Mouse (Mus musculus): Measurements from ENCODE around the gene Pde8a. TPM values are rescaled to one million over a fixed set of nuclear protein-coding genes. Genes with fewer than 3 reads are reported as not detected.

Pde8a gene
- polyA plus RNA-seq, 1 experiment from 2014 or later, result 3.0 TPM

DNA sequence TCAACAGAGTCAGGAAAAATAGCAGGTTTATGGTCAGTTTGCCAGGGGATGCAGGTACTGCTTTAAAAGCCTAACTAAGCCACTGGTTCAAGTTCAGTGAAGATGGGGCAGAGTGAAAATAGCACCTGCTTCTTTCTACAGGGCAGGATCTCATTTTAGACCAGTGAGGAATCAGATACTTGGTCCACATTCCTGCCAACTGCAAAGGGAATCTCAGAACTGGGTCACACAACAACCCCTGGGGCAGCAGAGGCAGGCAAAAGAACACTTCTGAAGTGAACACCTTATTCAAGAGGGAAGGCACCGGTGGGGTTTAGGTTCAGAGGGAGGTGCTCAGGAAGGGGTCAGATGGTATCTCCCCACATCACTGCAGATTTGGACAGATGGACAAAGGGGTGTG, 143.0 kb downstream of the Pde8a start:
- ATAC-seq (ENCODE audit: low FRiP score) (no peak), DNase-seq (ENCODE audit: low spot score, missing footprints) (no peak)
- 89% methylated on average over 1 of the region's 1 CpGs for WGBS
- no peaks in the 10 kb centered on the region for H3K27me3 ChIP-seq (ENCODE audit: control insufficient read depth, insufficient read depth, low read length)
- no peaks in the 10 kb centered on the region for H3K36me3 ChIP-seq (ENCODE audit: control insufficient read depth, insufficient read depth, low read length)
- no peak overlapping the region for H3K9ac ChIP-seq (ENCODE audit: low read length)
- H3K4me2 ChIP-seq, result no peak overlapping the region
- H3K9me3 ChIP-seq (ENCODE audit: control insufficient read depth, low read length), result no peaks in the 10 kb centered on the region
- no peak overlapping the region for H3K27ac ChIP-seq (ENCODE audit: low read depth, low read length)
- no peaks in the 10 kb centered on the region for H3K4me1 ChIP-seq (ENCODE audit: control insufficient read depth, insufficient read depth, low read length)
- H3K4me3 ChIP-seq (ENCODE audit: low read depth, low read length), result no peak overlapping the region

DNA sequence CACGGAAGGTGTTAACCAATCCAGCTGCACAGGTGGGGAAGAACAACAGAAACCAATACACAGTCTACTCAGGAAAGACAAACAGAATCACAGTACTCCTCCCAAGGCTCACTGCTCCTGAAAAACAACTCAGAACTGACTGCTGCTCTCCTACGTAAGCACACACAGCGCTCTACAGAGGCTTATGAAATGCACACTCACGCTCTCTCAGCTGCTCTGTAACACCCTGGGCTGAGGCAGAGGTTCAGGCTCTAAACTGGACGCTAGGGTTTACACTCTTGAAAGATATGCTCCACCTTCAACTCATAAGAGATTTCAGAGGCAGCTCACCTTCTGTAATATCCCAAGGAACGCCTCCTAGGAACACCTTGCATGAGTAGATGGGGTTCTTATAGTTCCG, 143.6 kb downstream of the Pde8a start:
- Histone ChIP-seq H3K4me2 (no peak overlapping the region), H3K9me3 (ENCODE audit: control insufficient read depth, low read length) (no peaks in the 10 kb centered on the region), H3K36me3 (ENCODE audit: control insufficient read depth, insufficient read depth, low read length) (no peaks in the 10 kb centered on the region), H3K4me3 (ENCODE audit: low read depth, low read length) (no peak overlapping the region), H3K27me3 (ENCODE audit: control insufficient read depth, insufficient read depth, low read length) (no peaks in the 10 kb centered on the region), H3K9ac (ENCODE audit: low read length) (no peak overlapping the region), H3K27ac (ENCODE audit: low read depth, low read length) (no peak overlapping the region), H3K4me1 (ENCODE audit: control insufficient read depth, insufficient read depth, low read length) (no peaks in the 10 kb centered on the region)
- ATAC-seq (ENCODE audit: low FRiP score), result no peak
- DNase-seq (ENCODE audit: low spot score, missing footprints), result no peak
- 83% methylated on average over 7 of the region's 7 CpGs for WGBS

DNA sequence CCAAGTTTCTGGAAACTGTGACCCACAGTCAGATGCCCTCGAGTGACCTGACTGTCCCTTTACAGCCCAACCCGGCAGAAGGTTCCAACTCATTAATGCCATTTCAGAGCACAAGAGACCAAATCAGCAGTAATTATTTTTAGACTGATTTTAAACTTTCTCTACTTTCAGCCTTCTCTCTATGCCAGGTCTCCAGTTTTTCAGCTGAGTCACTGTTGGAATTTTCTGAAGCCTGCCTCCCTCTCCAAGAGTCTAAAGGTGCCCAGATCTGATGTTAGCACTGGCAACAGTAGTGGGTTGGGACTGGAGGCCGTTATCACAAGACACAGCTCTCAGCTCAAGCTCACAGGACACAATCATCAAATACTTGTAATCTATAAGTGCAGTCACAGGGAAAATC, 154.6 kb downstream of the Pde8a start:
- Histone ChIP-seq H3K36me3 (ENCODE audit: control insufficient read depth, insufficient read depth, low read length) (no peaks in the 10 kb centered on the region), H3K4me3 (ENCODE audit: low read depth, low read length) (no peak overlapping the region), H3K9me3 (ENCODE audit: control insufficient read depth, low read length) (no peaks in the 10 kb centered on the region), H3K27ac (ENCODE audit: low read depth, low read length) (no peak overlapping the region), H3K4me1 (ENCODE audit: control insufficient read depth, insufficient read depth, low read length) (peaks cover 3% of the 10 kb centered on the region; the same call in 1 of the 2 replicates), H3K9ac (ENCODE audit: low read length) (no peak overlapping the region), H3K4me2 (no peak overlapping the region), H3K27me3 (ENCODE audit: control insufficient read depth, insufficient read depth, low read length) (no peaks in the 10 kb centered on the region; the same call in 1 of the 2 replicates)
- WGBS, result 80% methylated on average over 3 of the region's 3 CpGs
- DNase-seq (ENCODE audit: low spot score, missing footprints) (no peak), ATAC-seq (ENCODE audit: low FRiP score) (no peak)

DNA sequence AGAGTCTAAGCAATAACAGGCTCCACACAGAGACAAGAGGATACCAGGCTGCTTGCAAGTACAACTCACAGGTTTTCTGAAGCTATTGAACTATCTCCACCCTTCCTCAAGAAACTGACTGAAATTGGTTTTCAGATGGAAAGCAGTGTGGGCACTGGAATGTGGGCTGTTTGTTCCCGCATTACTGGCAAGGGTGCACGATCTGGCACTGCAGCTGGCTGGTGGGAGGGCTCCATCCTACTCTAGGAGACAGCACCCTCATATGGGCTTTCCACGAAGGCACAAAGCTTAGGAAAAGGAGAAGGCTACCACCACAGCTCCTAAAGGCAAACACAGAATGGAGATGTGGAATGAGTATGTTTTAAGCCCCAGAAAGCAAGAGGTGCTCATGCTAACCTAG, 156.3 kb downstream of the Pde8a start:
- no peak for DNase-seq (ENCODE audit: low spot score, missing footprints)
- peaks cover 3% of the 10 kb centered on the region; the same call in 1 of the 2 replicates for H3K4me1 ChIP-seq (ENCODE audit: control insufficient read depth, insufficient read depth, low read length)
- H3K9ac ChIP-seq (ENCODE audit: low read length), result no peak overlapping the region
- H3K9me3 ChIP-seq (ENCODE audit: control insufficient read depth, low read length), result no peaks in the 10 kb centered on the region
- H3K4me2 ChIP-seq, result no peak overlapping the region
- no peak overlapping the region for H3K4me3 ChIP-seq (ENCODE audit: low read depth, low read length)
- WGBS, result 73% methylated on average over 3 of the region's 3 CpGs
- H3K27ac ChIP-seq (ENCODE audit: low read depth, low read length), result no peak overlapping the region
- H3K36me3 ChIP-seq (ENCODE audit: control insufficient read depth, insufficient read depth, low read length), result no peaks in the 10 kb centered on the region
- no peaks in the 10 kb centered on the region; the same call in 1 of the 2 replicates for H3K27me3 ChIP-seq (ENCODE audit: control insufficient read depth, insufficient read depth, low read length)
- no peak for ATAC-seq (ENCODE audit: low FRiP score)

DNA sequence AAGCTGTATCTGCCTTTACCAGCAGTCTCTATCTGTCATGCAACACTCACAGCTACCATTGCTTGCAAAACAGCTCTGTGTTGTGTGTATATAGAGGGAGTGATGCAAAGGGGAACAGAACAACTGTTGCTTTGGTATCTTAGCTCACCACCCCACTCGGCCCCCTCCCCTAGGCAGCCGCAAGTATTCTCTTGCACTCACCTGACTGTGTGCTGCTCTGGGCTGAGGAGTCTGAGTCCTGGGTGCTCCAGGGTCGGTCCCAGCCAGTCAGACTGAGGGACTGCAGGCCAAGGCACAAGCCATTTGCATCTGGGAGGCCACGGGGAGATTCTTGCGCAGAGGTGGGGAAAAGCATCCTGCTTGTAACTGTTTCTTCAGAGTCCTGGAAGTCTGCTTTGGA, 158.4 kb downstream of the Pde8a start:
- Histone ChIP-seq H3K9ac (ENCODE audit: low read length) (peak overlapping the region; percentile 35), H3K27me3 (ENCODE audit: control insufficient read depth, insufficient read depth, low read length) (no peaks in the 10 kb centered on the region; the same call in 1 of the 2 replicates), H3K9me3 (ENCODE audit: control insufficient read depth, low read length) (no peaks in the 10 kb centered on the region), H3K4me2 (peak overlapping the region; percentile 39; the same call in 1 of the 2 replicates), H3K27ac (ENCODE audit: low read depth, low read length) (no peak overlapping the region), H3K4me1 (ENCODE audit: control insufficient read depth, insufficient read depth, low read length) (peaks cover 3% of the 10 kb centered on the region; the same call in 1 of the 2 replicates), H3K4me3 (ENCODE audit: low read depth, low read length) (peak overlapping the region; percentile 18; the same call in 1 of the 2 replicates), H3K36me3 (ENCODE audit: control insufficient read depth, insufficient read depth, low read length) (no peaks in the 10 kb centered on the region)
- WGBS, result 12% methylated on average over 5 of the region's 5 CpGs
- no peak for DNase-seq (ENCODE audit: low spot score, missing footprints)
- peak; percentile 58; the same call in 1 of the 2 replicates for ATAC-seq (ENCODE audit: low FRiP score)

DNA sequence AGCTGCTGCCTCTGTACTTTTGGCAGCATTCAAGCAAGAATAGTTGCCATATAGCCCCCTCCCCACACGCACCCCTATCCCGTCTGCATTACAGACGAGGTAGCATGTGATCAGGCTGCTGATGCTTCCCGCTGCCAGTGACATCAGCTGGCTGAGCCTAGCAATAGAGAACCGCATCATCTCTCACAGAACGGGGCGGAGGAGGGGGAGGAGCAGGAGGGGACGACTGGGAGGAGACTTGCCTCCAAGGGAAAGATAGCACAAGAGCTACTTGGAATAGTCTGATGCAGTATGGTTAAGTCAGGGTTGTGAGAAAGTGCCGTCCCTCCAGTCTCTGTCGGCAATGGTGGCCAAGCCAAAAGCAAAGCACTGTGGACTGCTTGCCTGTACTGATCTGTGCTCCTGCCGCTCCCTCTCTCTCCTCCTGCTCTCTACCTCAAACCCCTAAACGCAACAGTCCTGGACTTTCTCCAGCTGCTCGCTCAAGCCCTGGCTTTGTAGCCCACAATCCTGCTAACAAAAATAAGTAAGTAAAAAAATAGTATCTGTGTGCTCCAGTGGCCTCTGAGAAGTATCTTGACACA, 159.0 kb downstream of the Pde8a start:
- Histone ChIP-seq H3K4me2 (peak overlapping the region; percentile 39), H3K4me3 (ENCODE audit: low read depth, low read length) (peak overlapping the region; percentile 18), H3K9ac (ENCODE audit: low read length) (peak overlapping the region; percentile 35), H3K36me3 (ENCODE audit: control insufficient read depth, insufficient read depth, low read length) (no peaks in the 10 kb centered on the region), H3K4me1 (ENCODE audit: control insufficient read depth, insufficient read depth, low read length) (peaks cover 3% of the 10 kb centered on the region; the same call in 1 of the 2 replicates), H3K27ac (ENCODE audit: low read depth, low read length) (no peak overlapping the region), H3K9me3 (ENCODE audit: control insufficient read depth, low read length) (no peaks in the 10 kb centered on the region), H3K27me3 (ENCODE audit: control insufficient read depth, insufficient read depth, low read length) (no peaks in the 10 kb centered on the region; the same call in 1 of the 2 replicates)
- ATAC-seq (ENCODE audit: low FRiP score), result peak; percentile 87
- 5% methylated on average over 13 of the region's 13 CpGs for WGBS
- peak; percentile 92 for DNase-seq (ENCODE audit: low spot score, missing footprints)

DNA sequence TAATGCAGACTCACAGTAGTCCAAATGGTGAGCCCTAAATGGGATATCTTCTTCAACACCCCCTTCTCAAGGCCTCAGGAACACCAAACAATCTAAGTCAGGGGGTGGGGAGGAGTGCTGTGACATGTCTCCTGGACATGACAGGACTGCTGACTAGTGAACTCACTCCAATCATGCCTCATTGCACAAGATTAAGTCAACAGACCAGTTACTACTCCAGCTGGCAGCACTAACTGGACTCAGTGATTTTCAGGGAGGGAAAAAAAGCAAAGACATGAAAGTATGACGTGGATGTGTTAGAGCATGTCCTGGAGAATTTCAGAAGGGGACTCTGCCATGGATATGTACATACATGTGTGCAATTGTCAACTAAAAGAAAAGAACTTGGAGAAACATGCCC, 166.0 kb downstream of the Pde8a start:
- Histone ChIP-seq H3K27ac (ENCODE audit: low read depth, low read length) (no peak overlapping the region), H3K9me3 (ENCODE audit: control insufficient read depth, low read length) (no peaks in the 10 kb centered on the region), H3K4me1 (ENCODE audit: control insufficient read depth, insufficient read depth, low read length) (no peaks in the 10 kb centered on the region), H3K4me3 (ENCODE audit: low read depth, low read length) (no peak overlapping the region), H3K36me3 (ENCODE audit: control insufficient read depth, insufficient read depth, low read length) (no peaks in the 10 kb centered on the region), H3K4me2 (no peak overlapping the region), H3K27me3 (ENCODE audit: control insufficient read depth, insufficient read depth, low read length) (no peaks in the 10 kb centered on the region), H3K9ac (ENCODE audit: low read length) (no peak overlapping the region)
- no peak for DNase-seq (ENCODE audit: low spot score, missing footprints)
- 88% methylated on average over 1 of the region's 1 CpGs for WGBS
- ATAC-seq (ENCODE audit: low FRiP score), result no peak

Other genes starting within 250 kb of the Pde8a start
- 11.3 and 13.6 TPM in 2 replicates for gene Zfp592, start 219.9 kb upstream of the Pde8a start, polyA plus RNA-seq (2014; fragmentation: Nextera tagmentation; extraction: Ambion mirVana)
- 0.11 and 0.26 TPM in 2 replicates for gene Alpk3, start 156.0 kb upstream of the Pde8a start, polyA plus RNA-seq (2014; fragmentation: Nextera tagmentation; extraction: Ambion mirVana)
- 0.06 and 0.07 TPM in 2 replicates for gene Slc28a1, start 98.8 kb upstream of the Pde8a start, polyA plus RNA-seq (2014; fragmentation: Nextera tagmentation; extraction: Ambion mirVana)
- gene Rps17, start 131.7 kb downstream of the Pde8a start, polyA plus RNA-seq (2014; fragmentation: Nextera tagmentation; extraction: Ambion mirVana), result 1,045 and 1,155 TPM in 2 replicates
- gene Cpeb1, start 241.9 kb downstream of the Pde8a start, polyA plus RNA-seq (2014; fragmentation: Nextera tagmentation; extraction: Ambion mirVana), result 1.4 and 2.2 TPM in 2 replicates